8 mouse cellular contexts compared by ENCODE assay signal in genomic region chr17:31857251-31857650, GRCm38 (mm10). TPM values are rescaled to one million over a fixed set of nuclear protein-coding genes. Genes with fewer than 3 reads are reported as not detected.
DNase-seq lines count a peak whose midpoint lies in the region; ATAC-seq and TF ChIP-seq lines count a peak whose summit lies in the region.

No protein-coding gene starts in this region.

- no peak overlapping the region for H3K4me3 ChIP-seq in heart, embryonic 11.5 days (ENCODE audit: low read depth, low read length)
- no peak overlapping the region for H3K4me3 ChIP-seq in lung, embryonic 15.5 days
- H3K4me3 ChIP-seq in lung, adult 2 months (replicated peaks; ENCODE audit: extremely low read depth, low read depth, low read length): no peak overlapping the region
- no peak overlapping the region for H3K4me3 ChIP-seq in heart, postnatal 0 days (ENCODE audit: low read depth, low read length)
- H3K4me3 ChIP-seq in olfactory bulb, adult 2 months (ENCODE audit: insufficient read depth, low read depth, low read length): no peak overlapping the region

- H3K36me3 ChIP-seq in heart, embryonic 11.5 days (ENCODE audit: control insufficient read depth, insufficient read depth, low read length): no peaks in the 10 kb centered on the region
- H3K36me3 ChIP-seq in lung, embryonic 15.5 days: no peaks in the 10 kb centered on the region; the same call in 1 of the 2 replicates
- no peaks in the 10 kb centered on the region; the same call in 1 of the 2 replicates for H3K36me3 ChIP-seq in heart, postnatal 0 days (replicated peaks; ENCODE audit: control insufficient read depth, insufficient read depth, low read length)

- TF ChIP-seq POLR2A in lung, adult 2 months (IDR thresholded peaks at IDR 0.05; ENCODE audit: borderline replicate concordance, extremely low read depth, low read depth, low read length): no peak
- no peak for TF ChIP-seq POLR2A in olfactory bulb, adult 2 months (IDR thresholded peaks at IDR 0.05; ENCODE audit: insufficient read depth, low read depth, low read length)

- H3K27me3 ChIP-seq in heart, embryonic 11.5 days (ENCODE audit: control insufficient read depth, insufficient read depth, low read length): no peaks in the 10 kb centered on the region
- H3K27me3 ChIP-seq in lung, embryonic 15.5 days: no peaks in the 10 kb centered on the region
- H3K27me3 ChIP-seq in heart, postnatal 0 days (ENCODE audit: control insufficient read depth, insufficient read depth, low read length): no peaks in the 10 kb centered on the region

- DNase-seq in heart, postnatal 4 days: no peak
- DNase-seq in lung, adult 2 months: no peak
- no peak for DNase-seq in heart, postnatal 0 days (ENCODE audit: low spot score)
- DNase-seq in right cerebral cortex, adult 2 months (ENCODE audit: low spot score in 2 of 2): no peak

- WGBS in heart, embryonic 11.5 days (ENCODE audit: insufficient replicate concordance): 73% methylated on average over 4 of the region's 4 CpGs
- 69% methylated on average over 4 of the region's 4 CpGs for WGBS in lung, embryonic 15.5 days
- WGBS in lung, adult 2 months: 91% methylated on average over 4 of the region's 4 CpGs
- 80% methylated on average over 4 of the region's 4 CpGs for WGBS in heart, postnatal 0 days
- WGBS in olfactory bulb, adult 2 months: 94% methylated on average over 4 of the region's 4 CpGs

- TF ChIP-seq EP300 in heart, postnatal 0 days (IDR thresholded peaks at IDR 0.05; ENCODE audit: low read depth): no peak

- ATAC-seq in heart, embryonic 11.5 days (replicated peaks; ENCODE audit: insufficient number of reproducible peaks, low FRiP score, low TSS enrichment): no peak
- ATAC-seq in lung, embryonic 15.5 days (ENCODE audit: borderline replicate concordance, extremely low read depth, low FRiP score, low TSS enrichment): no peak
- no peak for ATAC-seq in heart, postnatal 0 days (ENCODE audit: insufficient read depth, low read depth)
- no peak for ATAC-seq in frontal cortex, adult (ENCODE audit: low TSS enrichment)

- TF ChIP-seq CTCF in lung, adult 2 months (IDR thresholded peaks at IDR 0.05; ENCODE audit: insufficient read depth, low read length): no peak
- TF ChIP-seq CTCF in heart, postnatal 0 days (IDR thresholded peaks at IDR 0.05; ENCODE audit: low read depth): no peak
- TF ChIP-seq CTCF in olfactory bulb, adult 2 months (IDR thresholded peaks at IDR 0.05; ENCODE audit: insufficient read depth, low read depth, low read length): no peak

- H3K9ac ChIP-seq in heart, embryonic 11.5 days (ENCODE audit: low read depth, low read length): peak overlapping the region; percentile 78; the same call in 1 of the 2 replicates
- no peak overlapping the region for H3K9ac ChIP-seq in lung, embryonic 15.5 days
- 0 out of 2 replicates have a peak overlapping the region, but pooled peaks have one; percentile 18 for H3K9ac ChIP-seq in heart, postnatal 0 days (replicated peaks; ENCODE audit: low read depth, low read length)

- H3K4me2 ChIP-seq in heart, embryonic 11.5 days: peak overlapping the region; percentile 68
- H3K4me2 ChIP-seq in lung, embryonic 15.5 days: peak overlapping the region; percentile 87
- H3K4me2 ChIP-seq in heart, postnatal 0 days (ENCODE audit: low read depth, low read length): peak overlapping the region; percentile 73

- peak overlapping the region; percentile 95 for H3K27ac ChIP-seq in heart, embryonic 11.5 days (ENCODE audit: low read depth, low read length)
- peak overlapping the region; percentile 99 for H3K27ac ChIP-seq in lung, embryonic 15.5 days
- peak overlapping the region; percentile 99 for H3K27ac ChIP-seq in heart, postnatal 0 days (ENCODE audit: low read depth)
- peak overlapping the region; percentile 7; the same call in 1 of the 2 replicates for H3K27ac ChIP-seq in olfactory bulb, adult 2 months (ENCODE audit: insufficient read depth, low read depth, low read length)

- H3K4me1 ChIP-seq in heart, embryonic 11.5 days (ENCODE audit: control insufficient read depth, insufficient read depth, low read length): peaks cover 31% of the 10 kb centered on the region
- H3K4me1 ChIP-seq in lung, embryonic 15.5 days: peaks cover 54% of the 10 kb centered on the region
- H3K4me1 ChIP-seq in lung, adult 2 months (ENCODE audit: control insufficient read depth, insufficient read depth, low read length): peaks cover 9% of the 10 kb centered on the region
- peaks cover 36% of the 10 kb centered on the region for H3K4me1 ChIP-seq in heart, postnatal 0 days (ENCODE audit: control insufficient read depth, insufficient read depth)
- peaks cover 25% of the 10 kb centered on the region for H3K4me1 ChIP-seq in olfactory bulb, adult 2 months (ENCODE audit: control insufficient read depth, insufficient read depth, low read length)

- H3K9me3 ChIP-seq in heart, embryonic 11.5 days (replicated peaks; ENCODE audit: control insufficient read depth, low read length): no peaks in the 10 kb centered on the region
- no peaks in the 10 kb centered on the region for H3K9me3 ChIP-seq in lung, embryonic 15.5 days
- H3K9me3 ChIP-seq in heart, postnatal 0 days (replicated peaks; ENCODE audit: control insufficient read depth, low read length): no peaks in the 10 kb centered on the region

RNA-seq across cellular contexts. Expression of gene Sik1, which starts 1.6 kb away (rescaled TPM):
- polyA plus RNA-seq in heart, embryonic 11.5 days (2014; fragmentation: Nextera tagmentation; extraction: Ambion mirVana): 21.7 and 24.3 TPM in 2 replicates
- total RNA-seq in heart, postnatal 4 days (2021): 10 to 100 TPM; 74.3 to 79.7 TPM
- 32.7 and 35.4 TPM in 2 replicates for polyA plus RNA-seq in lung, embryonic 15.5 days (2015; fragmentation: Nextera tagmentation; extraction: Ambion mirVana)
- polyA plus RNA-seq in lung, adult 2 months (2012; rRNA removed): 60.5 and 87.9 TPM in 2 replicates
- 31.9 and 47.6 TPM in 2 replicates for total RNA-seq in heart, postnatal 0 days (2014; rRNA removed; ENCODE audit: low replicate concordance)
- polyA plus RNA-seq in heart, postnatal 0 days (2015; fragmentation: Nextera tagmentation; extraction: Ambion mirVana): 7.7 and 10.9 TPM in 2 replicates
- polyA plus RNA-seq in olfactory bulb, adult 2 months (2012; ENCODE audit: insufficient read depth, insufficient read length, low replicate concordance, missing spikeins): not detected in 2 replicates

Comparison
In these comparisons a context has a peak if more than half of its experiments do, and no peak if none do; other contexts are left out.
1. H3K27ac ChIP-seq: peak in every context shown above with its lines; median percentile 99 in lung, embryonic 15.5 days; 99 in heart, postnatal 0 days; 95 in heart, embryonic 11.5 days; 7 in olfactory bulb, adult 2 months.